Mouse (Mus musculus): ENCODE results near the gene Mmp19.
A peak's percentile ranks its signal among the peaks of the same experiment; 100 is the strongest.

The Mmp19 gene

GRCm38 (mm10) chr10:128790398-128791124 is at the start of gene Mmp19:
Gene Mmp19 (plus strand): TSS chr10:128790910.
- no peak for DNase-seq

DNA sequence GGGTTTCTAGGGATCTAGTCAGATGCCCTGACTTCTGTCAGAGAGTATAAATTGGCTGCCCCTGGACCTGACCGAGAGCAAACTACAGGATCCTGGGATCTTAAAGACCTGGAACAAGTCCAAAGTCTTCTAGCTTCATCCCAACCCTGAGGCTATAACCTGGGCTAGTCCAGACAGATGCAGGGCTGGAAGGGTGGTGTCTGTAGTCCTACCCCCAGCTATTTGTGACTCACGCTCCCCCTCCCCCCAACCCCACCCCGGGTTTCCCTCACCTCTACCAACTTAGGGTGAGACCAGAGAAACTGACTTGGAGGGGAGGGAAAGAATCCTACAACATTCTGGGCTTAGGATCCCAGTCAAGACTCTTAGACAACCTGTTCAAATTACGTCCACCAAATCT is 48.1 kb upstream of the Mmp19 start:
- no peak for DNase-seq

DNA sequence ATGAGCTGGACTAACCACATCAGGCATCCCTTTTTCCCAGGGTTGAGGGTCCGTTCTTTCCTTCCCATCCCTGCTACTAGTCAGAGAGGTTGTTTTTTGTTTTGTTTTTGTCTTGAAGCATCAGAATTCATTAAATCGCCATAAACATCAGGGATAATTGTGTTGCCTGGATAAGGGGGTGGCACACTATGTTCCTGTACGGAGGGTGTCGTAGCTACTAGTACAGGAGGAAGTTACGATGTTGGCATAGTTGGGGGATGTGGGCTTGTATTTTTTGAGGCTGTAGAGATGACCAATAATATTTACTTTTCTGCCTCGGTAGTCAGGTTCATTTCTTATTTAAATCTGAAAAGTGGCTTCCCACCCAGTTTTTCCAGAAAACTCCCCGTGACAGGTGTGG is 47.5 kb upstream of the Mmp19 start:
- no peak for DNase-seq

DNA sequence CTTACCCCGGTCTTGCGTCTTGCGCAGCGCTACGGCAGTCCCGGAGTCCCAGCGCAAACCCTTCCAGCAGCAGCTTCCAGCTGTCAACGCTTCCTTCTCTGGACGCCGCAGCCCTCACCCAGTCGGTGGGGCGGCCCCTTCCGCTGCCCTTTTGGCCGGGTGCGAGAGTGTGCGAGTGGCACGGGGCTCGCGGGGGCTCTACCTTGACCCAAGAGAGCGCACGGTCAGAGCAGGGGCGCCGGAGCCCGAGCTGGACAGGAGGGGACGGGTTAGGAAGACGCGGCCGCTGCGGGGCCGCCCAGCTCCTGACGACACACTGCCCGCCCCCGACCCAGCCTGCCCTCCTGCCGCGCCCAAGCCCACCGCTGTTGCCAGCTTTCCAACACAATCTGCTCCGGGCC is 46.9 kb upstream of the Mmp19 start:
- DNase-seq, result no peak

GRCm38 (mm10) chr10:128744211-128744610 is 46.5 kb upstream of the Mmp19 start:
- DNase-seq, result no peak

- DNase-seq, result no peak
These were observed 45.8 kb upstream of the Mmp19 start, which contains the start of gene Dgka for GRCm38 (mm10) chr10:128744680-128745601. Gene Dgka (minus strand): TSS chr10:128744855.

DNA sequence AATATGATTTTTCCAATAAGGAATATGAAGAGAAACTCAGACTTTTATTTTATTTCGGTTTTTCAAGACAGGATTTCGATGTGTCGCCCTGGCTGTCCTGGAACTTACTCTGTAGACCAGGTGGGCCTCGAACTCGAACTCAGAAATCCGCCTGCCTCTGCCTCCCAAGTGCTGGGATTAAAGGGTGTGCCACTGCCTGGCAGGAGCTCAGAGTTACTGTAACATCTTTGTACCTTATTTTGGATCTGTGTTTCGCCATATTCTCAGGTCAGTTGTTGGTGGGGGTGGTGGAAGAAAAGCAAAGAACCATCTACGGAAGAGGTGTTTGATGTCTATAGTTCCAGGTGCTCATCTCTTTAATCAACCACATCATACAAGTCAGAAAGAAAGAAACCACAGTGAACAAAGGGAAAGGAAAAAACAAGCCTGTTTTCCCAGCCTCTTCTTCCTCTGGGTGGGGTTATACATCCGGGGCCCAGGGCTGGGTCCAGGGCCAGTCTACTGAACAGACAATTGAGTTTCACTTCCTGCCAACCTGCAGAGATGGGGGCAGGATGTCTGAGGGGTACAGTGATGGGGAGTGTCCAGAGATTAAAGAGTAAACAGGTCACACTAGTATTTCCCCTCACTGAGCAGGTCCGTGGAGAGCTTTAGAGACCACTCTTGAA is 44.6 kb upstream of the Mmp19 start:
- no peak for DNase-seq

DNA sequence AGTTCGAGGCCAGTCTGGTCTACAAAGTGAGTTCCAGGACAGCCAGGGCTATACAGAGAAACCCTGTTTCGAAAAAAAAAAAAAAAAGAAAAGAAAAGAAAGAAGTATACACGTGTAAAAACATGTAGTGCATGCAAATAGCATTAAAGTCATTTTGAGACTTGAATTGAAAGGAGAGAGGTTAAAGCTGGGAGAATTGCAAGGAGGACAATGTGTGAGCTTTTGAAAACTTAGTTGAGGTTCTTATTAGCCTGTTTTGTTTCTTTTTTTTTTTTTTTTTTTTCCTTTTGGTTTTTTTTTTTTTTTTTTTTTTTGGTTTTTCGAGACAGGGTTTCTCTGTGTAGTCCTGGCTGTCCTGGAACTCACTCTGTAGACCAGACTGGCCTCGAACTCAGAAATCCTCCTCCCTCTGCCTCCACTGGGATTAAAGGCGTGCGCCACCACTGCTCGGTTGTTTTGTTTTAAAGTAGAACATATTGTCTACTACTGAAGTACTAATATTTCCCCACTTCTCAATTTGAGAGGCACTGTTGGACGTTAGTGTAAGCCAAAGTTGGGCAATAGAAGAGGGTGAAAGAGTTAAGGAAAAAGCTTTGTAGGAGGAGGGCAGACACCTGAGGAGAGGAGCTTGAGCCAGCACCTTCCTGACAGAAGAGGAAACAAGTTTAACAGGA is 43.6 kb upstream of the Mmp19 start:
- no peak for DNase-seq

DNA sequence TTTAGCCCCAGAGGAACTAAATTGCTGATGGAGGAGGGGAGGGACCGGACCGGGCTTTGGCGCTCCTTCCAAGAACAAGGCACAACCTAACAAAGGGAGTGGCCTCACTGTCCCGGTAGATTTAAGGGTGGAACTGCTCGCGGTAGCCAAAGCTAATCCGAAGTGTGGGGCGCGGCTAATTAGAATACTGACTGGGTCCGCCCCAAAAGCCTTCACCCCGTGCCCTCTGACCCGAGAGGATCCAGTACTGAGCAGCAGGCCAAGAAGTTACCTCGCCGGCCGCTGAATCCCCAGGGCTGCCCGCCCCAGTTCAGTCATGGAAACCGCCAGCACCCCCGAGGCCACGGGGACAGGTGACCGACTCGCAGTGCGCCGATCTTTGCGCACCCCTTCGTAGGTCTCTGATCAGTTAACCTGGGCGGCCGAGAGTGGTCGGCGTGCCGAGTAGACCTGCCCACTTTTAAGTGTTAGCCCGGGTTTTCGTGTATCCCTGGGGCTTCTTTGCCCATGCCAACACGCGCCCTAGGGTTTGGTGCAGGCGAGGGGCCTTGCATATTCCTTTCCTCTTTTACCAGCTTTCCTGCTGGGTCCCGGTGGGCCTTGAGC is 43.0 kb upstream of the Mmp19 start, which contains the start of gene Pym1:
Gene Pym1, plus strand, starts transcription at position 244 of the 606 bp plus-strand sequence.
- DNase-seq, result peak; percentile 48

- DNase-seq, result peak; percentile 78
These were observed 42.4 kb upstream of the Mmp19 start for GRCm38 (mm10) chr10:128748252-128748864.

GRCm38 (mm10) chr10:128772895-128773294 is 17.8 kb upstream of the Mmp19 start:
- no peak for DNase-seq

- DNase-seq, result no peak
These were observed 17.0 kb upstream of the Mmp19 start for GRCm38 (mm10) chr10:128773685-128774084.

DNA sequence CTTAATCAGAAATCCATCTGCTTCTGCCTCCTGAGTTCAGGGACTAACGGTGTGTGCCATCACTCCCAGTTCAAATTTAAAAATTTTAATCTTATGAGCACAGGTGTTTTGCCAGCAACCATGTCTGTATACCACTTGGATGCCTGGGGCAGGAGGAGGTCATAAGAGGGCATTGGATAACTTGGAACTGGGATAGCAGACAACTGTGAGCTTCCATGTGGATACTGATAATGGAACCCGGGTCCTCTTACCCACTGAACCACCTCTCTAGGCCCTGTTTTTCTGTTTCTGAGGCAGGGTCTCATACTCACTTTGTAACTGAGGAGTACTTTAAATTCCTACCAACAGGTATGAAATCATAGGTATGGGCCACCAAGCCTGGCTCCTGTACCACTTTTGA is 12.3 kb upstream of the Mmp19 start:
- DNase-seq, result no peak

DNA sequence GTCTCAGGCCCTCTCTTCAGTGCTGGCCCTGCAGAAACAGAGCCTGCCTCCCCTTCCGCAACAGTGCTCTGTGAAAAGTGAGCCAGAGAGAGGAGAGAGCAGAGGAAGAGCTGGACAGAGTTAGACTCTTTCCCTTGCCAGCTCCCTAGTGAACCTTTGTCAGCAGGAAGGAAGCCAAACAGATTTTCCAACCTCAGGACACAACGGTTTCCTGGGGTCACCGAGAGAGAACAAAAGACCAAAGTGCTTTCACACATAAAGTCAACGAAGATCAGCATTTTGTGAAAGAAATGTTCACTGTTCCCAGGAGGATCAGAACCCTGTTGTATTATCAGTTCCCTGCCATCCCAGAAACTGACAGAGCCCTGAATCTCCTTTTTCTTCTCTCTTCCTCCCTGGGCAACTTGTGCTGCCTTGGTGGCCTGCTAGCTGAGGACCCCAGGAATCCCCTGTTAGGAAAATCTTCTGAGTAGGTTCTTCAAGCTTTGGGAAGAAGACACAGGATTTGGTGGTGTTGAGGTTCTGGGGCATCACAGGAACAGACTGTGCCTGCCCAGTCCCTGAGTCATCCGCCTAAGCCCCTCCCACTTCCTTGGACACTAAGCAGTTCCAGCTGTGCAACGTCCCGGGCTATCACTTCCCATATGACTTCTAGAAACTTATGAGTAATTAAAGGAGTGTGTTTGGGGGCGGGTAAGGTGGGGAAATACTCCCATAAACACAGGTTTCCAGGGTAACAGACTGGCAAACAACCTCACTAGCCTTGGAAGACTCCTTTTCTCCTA is 11.5 kb upstream of the Mmp19 start:
- DNase-seq, result no peak

GRCm38 (mm10) chr10:128780200-128780599 is 10.5 kb upstream of the Mmp19 start:
- no peak for DNase-seq

DNA sequence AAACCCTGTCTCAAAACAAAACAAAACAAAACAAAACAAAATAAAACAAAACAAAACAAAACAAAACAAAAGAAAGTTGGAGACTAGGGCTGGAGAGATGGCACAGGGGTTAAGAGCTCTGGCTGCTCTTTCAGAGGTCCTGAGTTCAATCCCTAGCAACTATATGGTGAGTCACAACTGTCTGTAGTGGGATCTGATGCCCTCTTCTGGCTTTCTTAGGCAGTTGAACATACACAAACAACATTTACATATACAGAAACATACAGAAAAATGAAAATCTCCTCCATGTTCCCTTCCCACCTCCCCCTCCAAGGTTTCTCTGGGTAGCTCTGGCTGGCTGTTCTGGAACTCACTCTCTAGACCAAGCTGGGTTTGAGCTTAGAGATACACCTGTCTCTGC is 1.3 kb downstream of the Mmp19 start:
- no peak for DNase-seq

GRCm38 (mm10) chr10:128793258-128793657 is 2.5 kb downstream of the Mmp19 start:
- no peak for DNase-seq

DNA sequence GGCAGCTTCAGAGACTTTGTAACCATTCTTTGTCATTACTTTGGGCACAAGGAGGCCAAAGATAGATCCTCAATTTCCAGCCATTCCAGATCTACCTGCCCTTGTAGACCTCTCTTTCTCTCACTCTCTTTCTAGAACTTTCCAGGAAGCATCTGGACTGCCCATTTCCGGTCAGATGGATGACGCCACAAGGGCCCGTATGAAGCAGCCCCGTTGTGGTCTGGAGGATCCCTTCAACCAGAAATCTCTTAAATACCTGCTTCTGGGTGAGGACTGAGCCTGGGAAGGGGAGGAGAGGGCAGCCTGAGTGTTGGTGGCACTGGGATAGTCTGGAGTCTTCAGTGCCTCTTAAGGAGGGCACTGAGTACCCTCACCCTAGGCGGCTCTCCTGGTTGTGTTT is 3.7 kb downstream of the Mmp19 start:
- DNase-seq, result no peak

DNA sequence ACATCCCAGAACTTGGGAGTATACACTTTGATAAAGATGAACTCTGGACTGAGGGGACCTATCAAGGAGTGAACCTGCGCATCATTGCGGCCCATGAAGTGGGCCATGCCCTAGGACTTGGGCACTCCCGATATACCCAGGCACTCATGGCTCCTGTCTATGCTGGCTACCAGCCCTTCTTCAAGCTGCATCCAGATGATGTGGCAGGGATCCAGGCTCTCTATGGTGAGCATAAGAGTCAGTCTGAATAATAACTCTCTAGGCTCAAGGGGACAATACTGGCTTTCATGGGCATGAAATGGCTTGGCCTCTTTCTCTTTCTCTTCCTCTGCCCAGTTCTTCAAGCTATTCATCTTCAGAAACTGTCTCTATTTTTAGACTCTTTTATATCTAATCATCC is 4.9 kb downstream of the Mmp19 start:
- peak; percentile 58 for DNase-seq

- DNase-seq, result no peak
These were observed 8.0 kb downstream of the Mmp19 start for GRCm38 (mm10) chr10:128798676-128799075.

DNA sequence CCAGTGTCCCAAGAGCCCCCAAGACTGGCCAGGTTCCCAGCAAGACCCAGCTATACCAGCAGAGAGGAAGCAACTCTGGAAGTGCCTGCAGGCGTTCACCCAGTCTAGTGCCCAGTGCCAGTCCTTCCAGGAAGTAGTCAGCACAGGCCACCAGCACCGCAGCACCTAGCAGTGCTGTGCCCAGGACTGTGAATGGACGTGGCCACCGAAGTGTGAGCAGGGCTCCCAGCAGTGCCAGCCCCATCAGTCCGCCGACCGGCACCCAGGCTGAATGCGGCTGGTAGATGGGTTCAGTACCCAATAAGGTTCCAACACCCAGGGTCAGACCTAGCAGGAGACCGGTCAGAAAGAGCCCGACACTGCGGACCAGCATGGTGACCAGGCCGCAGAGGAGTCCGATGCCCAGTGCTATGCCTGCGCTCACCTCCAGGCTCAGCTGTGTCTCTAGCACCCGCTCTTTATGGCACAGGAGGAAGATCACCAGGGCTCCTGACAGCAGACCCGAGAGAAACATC is 11.3 kb downstream of the Mmp19 start:
- DNase-seq, result no peak

Data from layer of hippocampus, adult 9-11 months (tissue).